Mouse (Mus musculus) olfactory bulb, adult 2 months (tissue): ENCODE measurements around the gene Pnldc1.

Experiments
- CTCF ChIP-seq: fragments of 200-500 bp; IDR thresholded peaks from 2 replicates; pipeline ENCODE4 v1.5.1; 2012; ENCODE audit warnings: low read depth, mild to moderate bottlenecking, low read length, moderate library complexity; ENCODE audit not compliant: insufficient read depth
- POLR2A ChIP-seq: fragments of 200-500 bp; IDR thresholded peaks from 2 replicates; pipeline ENCODE4 v1.6.1; 2012; ENCODE audit warnings: mild to moderate bottlenecking, low read depth, low read length, moderate library complexity; ENCODE audit not compliant: insufficient read depth

- no peak for TF ChIP-seq CTCF
- TF ChIP-seq POLR2A, result no peak
Measured at GRCm38 (mm10) chr17:12872275-12873028, 37.6 kb downstream of the Pnldc1 start.
